Mouse (Mus musculus): ENCODE measurements around the gene Pus1.
A peak's percentile ranks its signal among the peaks of the same experiment; 100 is the strongest.
"Not testable (repeated sequence)": the region's sequence is repeated elsewhere in the genome, so short reads cannot be mapped to it uniquely, and the experiment has no call there.

Pus1 gene

GRCm38 (mm10) chr5:110801036-110801624 lies 20.7 kb upstream of the Pus1 start:
- Histone ChIP-seq H3K27me3 (ENCODE audit: control insufficient read depth, insufficient read depth, low read length, poor library complexity, severe bottlenecking) (no peaks in the 10 kb centered on the region), H3K36me3 (ENCODE audit: control insufficient read depth, insufficient read depth, low read length, poor library complexity, severe bottlenecking) (no peaks in the 10 kb centered on the region)
- DNase-seq (ENCODE audit: low read depth, low spot score): no peak

- peak; percentile 47 for DNase-seq (ENCODE audit: low read depth, low spot score)
- peaks cover 3% of the 10 kb centered on the region for H3K36me3 ChIP-seq (ENCODE audit: control insufficient read depth, insufficient read depth, low read length, poor library complexity, severe bottlenecking)
Measured at GRCm38 (mm10) chr5:110797696-110798095, 17.2 kb upstream of the Pus1 start.

GRCm38 (mm10) chr5:110794363-110794762 lies 13.9 kb upstream of the Pus1 start:
- Histone ChIP-seq H3K36me3 (ENCODE audit: control insufficient read depth, insufficient read depth, low read length, poor library complexity, severe bottlenecking) (peaks cover 5% of the 10 kb centered on the region), H3K27me3 (ENCODE audit: control insufficient read depth, insufficient read depth, low read length, poor library complexity, severe bottlenecking) (no peaks in the 10 kb centered on the region)
- no peak for DNase-seq (ENCODE audit: low read depth, low spot score)

More at GRCm38 (mm10) chr5:110797696-110798095, 17.2 kb upstream of the Pus1 start:
- H3K27me3 ChIP-seq (ENCODE audit: control insufficient read depth, insufficient read depth, low read length, poor library complexity, severe bottlenecking): no peaks in the 10 kb centered on the region

- peaks cover 5% of the 10 kb centered on the region for H3K36me3 ChIP-seq (ENCODE audit: control insufficient read depth, insufficient read depth, low read length, poor library complexity, severe bottlenecking)
- DNase-seq (ENCODE audit: low read depth, low spot score): peak; percentile 67
- H3K27me3 ChIP-seq (ENCODE audit: control insufficient read depth, insufficient read depth, low read length, poor library complexity, severe bottlenecking): no peaks in the 10 kb centered on the region; the same call in 1 of the 2 replicates
Measured at GRCm38 (mm10) chr5:110788684-110789083, 8.2 kb upstream of the Pus1 start.

GRCm38 (mm10) chr5:110786081-110786835 lies 5.8 kb upstream of the Pus1 start:
- Histone ChIP-seq H3K36me3 (ENCODE audit: control insufficient read depth, insufficient read depth, low read length, poor library complexity, severe bottlenecking) (peaks cover 2% of the 10 kb centered on the region), H3K27me3 (ENCODE audit: control insufficient read depth, insufficient read depth, low read length, poor library complexity, severe bottlenecking) (no peaks in the 10 kb centered on the region; the same call in 1 of the 2 replicates)
- DNase-seq (ENCODE audit: low read depth, low spot score): peak; percentile 19

GRCm38 (mm10) chr5:110783150-110783549 lies 2.7 kb upstream of the Pus1 start:
- Histone ChIP-seq H3K27me3 (ENCODE audit: control insufficient read depth, insufficient read depth, low read length, poor library complexity, severe bottlenecking) (no peaks in the 10 kb centered on the region; the same call in 1 of the 2 replicates), H3K36me3 (ENCODE audit: control insufficient read depth, insufficient read depth, low read length, poor library complexity, severe bottlenecking) (no peaks in the 10 kb centered on the region; the same call in none of the 2 replicates)
- DNase-seq (ENCODE audit: low read depth, low spot score): no peak

- no peak for DNase-seq (ENCODE audit: low read depth, low spot score)
- 0 out of 2 replicates have a peak, but pooled peaks cover 1% of the 10 kb centered on the region for H3K36me3 ChIP-seq (ENCODE audit: control insufficient read depth, insufficient read depth, low read length, poor library complexity, severe bottlenecking)
- no peaks in the 10 kb centered on the region; the same call in 1 of the 2 replicates for H3K27me3 ChIP-seq (ENCODE audit: control insufficient read depth, insufficient read depth, low read length, poor library complexity, severe bottlenecking)
Measured at GRCm38 (mm10) chr5:110781529-110782238, 1.2 kb upstream of the Pus1 start.

- Histone ChIP-seq H3K36me3 (ENCODE audit: control insufficient read depth, insufficient read depth, low read length, poor library complexity, severe bottlenecking) (0 out of 2 replicates have a peak, but pooled peaks cover 1% of the 10 kb centered on the region), H3K27me3 (ENCODE audit: control insufficient read depth, insufficient read depth, low read length, poor library complexity, severe bottlenecking) (no peaks in the 10 kb centered on the region; the same call in 1 of the 2 replicates)
- no peak for DNase-seq (ENCODE audit: low read depth, low spot score)
Measured at GRCm38 (mm10) chr5:110780761-110781528, 486 bp upstream of the Pus1 start.

GRCm38 (mm10) chr5:110779276-110779997 lies 1.0 kb downstream of the Pus1 start:
- H3K36me3 ChIP-seq (ENCODE audit: control insufficient read depth, insufficient read depth, low read length, poor library complexity, severe bottlenecking): peaks cover 4% of the 10 kb centered on the region; the same call in 1 of the 2 replicates
- no peak for DNase-seq (ENCODE audit: low read depth, low spot score)
- no peaks in the 10 kb centered on the region; the same call in 1 of the 2 replicates for H3K27me3 ChIP-seq (ENCODE audit: control insufficient read depth, insufficient read depth, low read length, poor library complexity, severe bottlenecking)

- no peaks in the 10 kb centered on the region for H3K27me3 ChIP-seq (ENCODE audit: control insufficient read depth, insufficient read depth, low read length, poor library complexity, severe bottlenecking)
- no peak for DNase-seq (ENCODE audit: low read depth, low spot score)
Measured at GRCm38 (mm10) chr5:110778263-110778662, 2.2 kb downstream of the Pus1 start.

GRCm38 (mm10) chr5:110776141-110776540 lies 4.3 kb downstream of the Pus1 start:
- DNase-seq (ENCODE audit: low read depth, low spot score): no peak
- Histone ChIP-seq H3K27me3 (ENCODE audit: control insufficient read depth, insufficient read depth, low read length, poor library complexity, severe bottlenecking) (no peaks in the 10 kb centered on the region), H3K36me3 (ENCODE audit: control insufficient read depth, insufficient read depth, low read length, poor library complexity, severe bottlenecking) (peaks cover 4% of the 10 kb centered on the region)

More at GRCm38 (mm10) chr5:110778263-110778662, 2.2 kb downstream of the Pus1 start:
- peaks cover 4% of the 10 kb centered on the region for H3K36me3 ChIP-seq (ENCODE audit: control insufficient read depth, insufficient read depth, low read length, poor library complexity, severe bottlenecking)

GRCm38 (mm10) chr5:110774511-110774910 lies 5.9 kb downstream of the Pus1 start:
- H3K27me3 ChIP-seq (ENCODE audit: control insufficient read depth, insufficient read depth, low read length, poor library complexity, severe bottlenecking): no peaks in the 10 kb centered on the region
- H3K36me3 ChIP-seq (ENCODE audit: control insufficient read depth, insufficient read depth, low read length, poor library complexity, severe bottlenecking): peaks cover 4% of the 10 kb centered on the region
- DNase-seq (ENCODE audit: low read depth, low spot score): no peak

- H3K27me3 ChIP-seq (ENCODE audit: control insufficient read depth, insufficient read depth, low read length, poor library complexity, severe bottlenecking); DNase-seq (ENCODE audit: low read depth, low spot score): not testable (repeated sequence)
Measured at GRCm38 (mm10) chr5:110772945-110773344, 7.5 kb downstream of the Pus1 start.

More at GRCm38 (mm10) chr5:110772945-110773344, 7.5 kb downstream of the Pus1 start:
- H3K36me3 ChIP-seq (ENCODE audit: control insufficient read depth, insufficient read depth, low read length, poor library complexity, severe bottlenecking): not testable (repeated sequence)
